Mouse (Mus musculus) megakaryocyte, embryonic 14.5 days (primary cell): ENCODE measurements around the gene Fgd5.

ENCODE experiments used
- FLI1 ChIP-seq: IDR thresholded peaks from 2 replicates; pipeline ENCODE4 v1.6.1; 2012; ENCODE audit warnings: low read length, inconsistent platforms, mixed read lengths
- GATA1 ChIP-seq: IDR thresholded peaks from 3 replicates; pipeline ENCODE4 v1.6.1; 2012; ENCODE audit warnings: mixed read lengths, low read length, inconsistent platforms, borderline replicate concordance

DNA sequence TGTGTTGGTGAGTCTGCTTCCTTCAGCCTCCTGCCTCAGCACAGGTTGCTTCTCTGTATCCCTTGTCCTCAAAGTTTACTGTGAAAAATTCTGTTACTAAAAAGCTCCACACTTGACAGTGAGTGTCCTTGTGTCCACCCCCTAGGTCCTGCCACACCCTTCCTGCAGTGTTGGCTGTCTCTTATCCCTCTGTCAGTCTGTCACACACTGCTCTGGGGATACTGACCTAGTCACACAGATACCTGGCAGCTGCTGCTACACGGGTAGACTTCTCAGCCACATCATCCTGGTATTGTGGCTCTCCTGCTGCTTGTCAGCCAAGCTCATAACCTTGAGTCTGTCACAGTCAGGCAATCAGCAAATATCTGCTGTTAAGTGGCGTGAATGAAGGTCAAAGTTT lies 14.1 kb downstream of the Fgd5 start:
- no peak for TF ChIP-seq FLI1
- no peak for TF ChIP-seq GATA1
